Comparison of ENCODE assay signal across 15 mouse cellular contexts in genomic region chr7:79510686-79511085, GRCm38 (mm10). TPM values are rescaled to one million over a fixed set of nuclear protein-coding genes. Genes with fewer than 3 reads are reported as not detected.
DNase-seq lines count a peak whose midpoint lies in the region; ATAC-seq lines count a peak whose summit lies in the region.
"Had no signal": no experiment of that assay in that cellular context is flagged by ENCODE, and none has a peak within 500 bp of the region (broad histone marks: within the 10 kb centered on the region; RNA-seq: fewer than 3 reads in every experiment).

No protein-coding gene starts in this region.

- peak overlapping the region; percentile 100 for H3K27ac ChIP-seq in forebrain, embryonic 13.5 days
- H3K27ac ChIP-seq in hindbrain, embryonic 10.5 days: peak overlapping the region; percentile 50; the same call in 1 of the 2 replicates
- H3K27ac ChIP-seq in midbrain, embryonic 11.5 days (ENCODE audit: low read depth, low read length): peak overlapping the region; percentile 31; the same call in 1 of the 2 replicates
- H3K27ac ChIP-seq in neural tube, embryonic 12.5 days: peak overlapping the region; percentile 98
- H3K27ac ChIP-seq: limb, embryonic 15.5 days had no signal

- no peaks in the 10 kb centered on the region for H3K27me3 ChIP-seq in forebrain, embryonic 13.5 days
- peaks cover 100% of the 10 kb centered on the region for H3K27me3 ChIP-seq in hindbrain, embryonic 10.5 days (ENCODE audit: insufficient read depth, poor library complexity, severe bottlenecking)
- H3K27me3 ChIP-seq in midbrain, embryonic 11.5 days (ENCODE audit: control insufficient read depth, insufficient read depth, low read length): peaks cover 94% of the 10 kb centered on the region
- peaks cover 38% of the 10 kb centered on the region for H3K27me3 ChIP-seq in neural tube, embryonic 12.5 days (replicated peaks)

- no peak for DNase-seq in hindbrain, embryonic 10.5 days (ENCODE audit: low spot score)
- peak; percentile 91 for DNase-seq in midbrain, embryonic 11.5 days (ENCODE audit: low spot score, missing footprints)
- DNase-seq in embryo, embryonic 10 days (ENCODE audit: low spot score): no peak
- no peak for DNase-seq in retina, postnatal 1 day
- DNase-seq in layer of hippocampus, adult 9-10 months (ENCODE audit: low spot score): no peak
- DNase-seq: gastrocnemius, postnatal 14 days; kidney, adult 8-10 months; lung, adult 18-20 months; lung, postnatal 4 days; right cerebral cortex, postnatal 25 days; thymus, postnatal 4 days had no signal

- peaks cover 63% of the 10 kb centered on the region for H3K36me3 ChIP-seq in forebrain, embryonic 13.5 days (ENCODE audit: poor library complexity, severe bottlenecking)
- H3K36me3 ChIP-seq in hindbrain, embryonic 10.5 days: peaks cover 68% of the 10 kb centered on the region
- no peaks in the 10 kb centered on the region for H3K36me3 ChIP-seq in midbrain, embryonic 11.5 days (ENCODE audit: control insufficient read depth, insufficient read depth, low read length)
- H3K36me3 ChIP-seq in neural tube, embryonic 12.5 days: peaks cover 25% of the 10 kb centered on the region
- H3K36me3 ChIP-seq: limb, embryonic 15.5 days had no signal

- H3K4me3 ChIP-seq in forebrain, embryonic 13.5 days: peak overlapping the region; percentile 99
- peak overlapping the region; percentile 14; the same call in 1 of the 2 replicates for H3K4me3 ChIP-seq in hindbrain, embryonic 10.5 days
- H3K4me3 ChIP-seq in midbrain, embryonic 11.5 days (ENCODE audit: low read depth, low read length): no peak overlapping the region
- peak overlapping the region; percentile 87; the same call in 1 of the 2 replicates for H3K4me3 ChIP-seq in neural tube, embryonic 12.5 days
- H3K4me3 ChIP-seq: limb, embryonic 15.5 days had no signal

- no peak for ATAC-seq in forebrain, embryonic 13.5 days
- ATAC-seq in midbrain, embryonic 11.5 days (ENCODE audit: low FRiP score): no peak
- no peak for ATAC-seq in neural tube, embryonic 12.5 days (ENCODE audit: low FRiP score, low read depth)
- no peak for ATAC-seq in granulocyte monocyte progenitor cell, adult 5-6 weeks (replicated peaks; ENCODE audit: poor library complexity, severe bottlenecking)

- peaks cover 85% of the 10 kb centered on the region for H3K4me1 ChIP-seq in forebrain, embryonic 13.5 days
- peaks cover 94% of the 10 kb centered on the region for H3K4me1 ChIP-seq in hindbrain, embryonic 10.5 days (replicated peaks)
- peaks cover 65% of the 10 kb centered on the region for H3K4me1 ChIP-seq in midbrain, embryonic 11.5 days (ENCODE audit: control insufficient read depth, insufficient read depth, low read length)
- H3K4me1 ChIP-seq in neural tube, embryonic 12.5 days: peaks cover 50% of the 10 kb centered on the region

- H3K9ac ChIP-seq in forebrain, embryonic 13.5 days: peak overlapping the region; percentile 100
- peak overlapping the region; percentile 21; the same call in 1 of the 2 replicates for H3K9ac ChIP-seq in midbrain, embryonic 11.5 days (ENCODE audit: low read length)
- peak overlapping the region; percentile 100 for H3K9ac ChIP-seq in neural tube, embryonic 12.5 days
- H3K9ac ChIP-seq: limb, embryonic 15.5 days had no signal

- 9% methylated on average over 3 of the region's 3 CpGs for WGBS in forebrain, embryonic 13.5 days
- 18% methylated on average over 3 of the region's 3 CpGs for WGBS in hindbrain, embryonic 10.5 days
- WGBS in midbrain, embryonic 11.5 days: 9% methylated on average over 3 of the region's 3 CpGs
- 17% methylated on average over 3 of the region's 3 CpGs for WGBS in neural tube, embryonic 12.5 days

- peak overlapping the region; percentile 99 for H3K4me2 ChIP-seq in forebrain, embryonic 13.5 days
- peak overlapping the region; percentile 58 for H3K4me2 ChIP-seq in midbrain, embryonic 11.5 days
- peak overlapping the region; percentile 90 for H3K4me2 ChIP-seq in neural tube, embryonic 12.5 days (replicated peaks)
- H3K4me2 ChIP-seq: limb, embryonic 15.5 days had no signal

- H3K9me3 ChIP-seq in forebrain, embryonic 13.5 days (replicated peaks): no peaks in the 10 kb centered on the region
- H3K9me3 ChIP-seq in hindbrain, embryonic 10.5 days: no peaks in the 10 kb centered on the region
- no peaks in the 10 kb centered on the region for H3K9me3 ChIP-seq in midbrain, embryonic 11.5 days (ENCODE audit: control insufficient read depth, low read length)
- no peaks in the 10 kb centered on the region for H3K9me3 ChIP-seq in neural tube, embryonic 12.5 days
- H3K9me3 ChIP-seq: limb, embryonic 15.5 days had no signal

RNA-seq across cellular contexts. Expression of gene Polg, which starts 44.5 kb away (rescaled TPM):
- polyA plus RNA-seq in forebrain, embryonic 13.5 days (2015; fragmentation: Nextera tagmentation; extraction: Ambion mirVana): 29.7 and 30.4 TPM in 2 replicates
- 38.5 and 43.0 TPM in 2 replicates for polyA plus RNA-seq in hindbrain, embryonic 10.5 days (2016; fragmentation: Nextera tagmentation; extraction: Ambion mirVana)
- 24.0 and 26.7 TPM in 2 replicates for polyA plus RNA-seq in midbrain, embryonic 11.5 days (2014; fragmentation: Nextera tagmentation; extraction: Ambion mirVana)
- 45.6 and 48.5 TPM in 2 replicates for polyA plus RNA-seq in neural tube, embryonic 12.5 days (2016; fragmentation: Nextera tagmentation; extraction: Ambion mirVana)
- 27.1 and 34.9 TPM in 2 replicates for total RNA-seq in granulocyte monocyte progenitor cell, adult 5-6 weeks (2014; fragmentation: Nextera tagmentation)
- 40.5 and 61.0 TPM in 2 replicates for total RNA-seq in granulocyte monocyte progenitor cell, adult 5-6 weeks (2017)

Comparison
In these comparisons a context has a peak if more than half of its experiments do, and no peak if none do; other contexts are left out.
1. H3K27ac ChIP-seq: peak in every context shown above with its lines; median percentile 100 in forebrain, embryonic 13.5 days; 98 in neural tube, embryonic 12.5 days; 50 in hindbrain, embryonic 10.5 days; 31 in midbrain, embryonic 11.5 days.
2. H3K9ac ChIP-seq: peak in every context shown above with its lines; median percentile 100 in forebrain, embryonic 13.5 days; 100 in neural tube, embryonic 12.5 days; 21 in midbrain, embryonic 11.5 days.